In genomic region chr7:101379732-101380131, GRCm38 (mm10) we compare ENCODE assay signal across 10 mouse cellular contexts. TPM values are rescaled to one million over a fixed set of nuclear protein-coding genes. Genes with fewer than 3 reads are reported as not detected.
A peak's percentile ranks its signal among the peaks of the same experiment; 100 is the strongest.
DNase-seq lines count a peak whose midpoint lies in the region; ATAC-seq lines count a peak whose summit lies in the region.
"Had no signal": no experiment of that assay in that cellular context is flagged by ENCODE, and none has a peak within 500 bp of the region (broad histone marks: within the 10 kb centered on the region; RNA-seq: fewer than 3 reads in every experiment).

No protein-coding gene starts in this region.

- no peak for ATAC-seq in forebrain, embryonic 11.5 days (replicated peaks; ENCODE audit: low FRiP score)
- ATAC-seq in heart, embryonic 16.5 days (replicated peaks; ENCODE audit: extremely low read depth, insufficient read depth, low FRiP score), result no peak
- ATAC-seq: Patski had no signal

- H3K4me2 ChIP-seq in forebrain, embryonic 11.5 days (ENCODE audit: low read depth, low read length, severe bottlenecking), result no peak overlapping the region
- H3K4me2 ChIP-seq in heart, embryonic 16.5 days (ENCODE audit: low read depth, low read length), result peak overlapping the region; percentile 71

- no peak overlapping the region for H3K4me3 ChIP-seq in forebrain, embryonic 10.5 days
- no peak overlapping the region for H3K4me3 ChIP-seq in forebrain, embryonic 11.5 days (ENCODE audit: low read depth, low read length)
- no peak overlapping the region for H3K4me3 ChIP-seq in heart, embryonic 16.5 days (ENCODE audit: low read length)

- H3K9ac ChIP-seq in forebrain, embryonic 11.5 days (ENCODE audit: low read length), result no peak overlapping the region
- H3K9ac ChIP-seq in heart, embryonic 16.5 days (ENCODE audit: low read length), result no peak overlapping the region; the same call in none of the 2 replicates

- 68% methylated on average over 2 of the region's 2 CpGs for WGBS in forebrain, embryonic 10.5 days
- 73% methylated on average over 2 of the region's 2 CpGs for WGBS in forebrain, embryonic 11.5 days
- WGBS in heart, embryonic 16.5 days, result 68% methylated on average over 2 of the region's 2 CpGs

- peaks cover 33% of the 10 kb centered on the region for H3K4me1 ChIP-seq in forebrain, embryonic 10.5 days
- H3K4me1 ChIP-seq in forebrain, embryonic 11.5 days (replicated peaks; ENCODE audit: control insufficient read depth, insufficient read depth, low read length), result peaks cover 12% of the 10 kb centered on the region; the same call in 1 of the 2 replicates
- H3K4me1 ChIP-seq in heart, embryonic 16.5 days (ENCODE audit: control insufficient read depth, insufficient read depth, low read length), result peaks cover 30% of the 10 kb centered on the region

- no peak for DNase-seq in forebrain, embryonic 10.5 days (ENCODE audit: extremely low spot score, low spot score)
- DNase-seq in forebrain, embryonic 11.5 days (ENCODE audit: low spot score), result no peak
- peak; percentile 19 for DNase-seq in kidney, postnatal 10 days
- DNase-seq in kidney, adult 9 months, result no peak
- peak; percentile 55 for DNase-seq in lung, postnatal 10 days
- no peak for DNase-seq in frontal cortex, postnatal 14 days (ENCODE audit: low spot score in 2 of 2)
- DNase-seq in adrenal gland, adult 18-20 months (ENCODE audit: low spot score in 2 of 2), result no peak
- DNase-seq: gastrocnemius, postnatal 14 days had no signal

- peak overlapping the region; percentile 68; the same call in 1 of the 2 replicates for H3K27ac ChIP-seq in forebrain, embryonic 10.5 days
- H3K27ac ChIP-seq in forebrain, embryonic 11.5 days (ENCODE audit: low read depth, low read length), result no peak overlapping the region
- H3K27ac ChIP-seq in heart, embryonic 16.5 days (ENCODE audit: low read length), result peak overlapping the region; percentile 37; the same call in 1 of the 2 replicates

- H3K9me3 ChIP-seq in forebrain, embryonic 10.5 days, result no peaks in the 10 kb centered on the region
- no peaks in the 10 kb centered on the region for H3K9me3 ChIP-seq in forebrain, embryonic 11.5 days (ENCODE audit: control insufficient read depth, low read length)
- no peaks in the 10 kb centered on the region for H3K9me3 ChIP-seq in heart, embryonic 16.5 days (replicated peaks; ENCODE audit: control insufficient read depth, low read length)

- no peaks in the 10 kb centered on the region for H3K36me3 ChIP-seq in forebrain, embryonic 10.5 days (replicated peaks)
- H3K36me3 ChIP-seq in forebrain, embryonic 11.5 days (ENCODE audit: control insufficient read depth, insufficient read depth, low read length), result no peaks in the 10 kb centered on the region
- H3K36me3 ChIP-seq in heart, embryonic 16.5 days (ENCODE audit: control insufficient read depth, insufficient read depth), result no peaks in the 10 kb centered on the region

- no peaks in the 10 kb centered on the region for H3K27me3 ChIP-seq in forebrain, embryonic 10.5 days (ENCODE audit: poor library complexity, severe bottlenecking)
- no peaks in the 10 kb centered on the region for H3K27me3 ChIP-seq in forebrain, embryonic 11.5 days (ENCODE audit: control insufficient read depth, insufficient read depth, low read length)
- H3K27me3 ChIP-seq in heart, embryonic 16.5 days (ENCODE audit: control insufficient read depth, insufficient read depth, low read length), result no peaks in the 10 kb centered on the region
- H3K27me3 ChIP-seq: Patski had no signal

RNA-seq across cellular contexts. Expression of gene Gm45837, which starts 31.0 kb away (rescaled TPM):
- not detected in 2 replicates for polyA plus RNA-seq in forebrain, embryonic 10.5 days (2016; fragmentation: Nextera tagmentation; extraction: Ambion mirVana)
- polyA plus RNA-seq in forebrain, embryonic 11.5 days (2014; fragmentation: Nextera tagmentation; extraction: Ambion mirVana), result not detected in 2 replicates
- polyA plus RNA-seq in heart, embryonic 16.5 days (2015; fragmentation: Nextera tagmentation; extraction: Ambion mirVana), result 2.0 and 7.8 TPM in 2 replicates
- 1 to 10 TPM in 1 of 2 experiments, not detected in 1; 3.4 TPM for total RNA-seq in adrenal gland, adult 18-20 months (2021)

RNA-seq across cellular contexts. Expression of gene Arap1, which starts 31.9 kb away (rescaled TPM):
- 11.7 and 12.9 TPM in 2 replicates for polyA plus RNA-seq in forebrain, embryonic 10.5 days (2016; fragmentation: Nextera tagmentation; extraction: Ambion mirVana)
- 10.5 and 14.5 TPM in 2 replicates for polyA plus RNA-seq in forebrain, embryonic 11.5 days (2014; fragmentation: Nextera tagmentation; extraction: Ambion mirVana)
- 32.6 and 35.1 TPM in 2 replicates for polyA plus RNA-seq in heart, embryonic 16.5 days (2015; fragmentation: Nextera tagmentation; extraction: Ambion mirVana)
- 10 to 100 TPM; 24.9 to 39.1 TPM for total RNA-seq in adrenal gland, adult 18-20 months (2021)

RNA-seq across cellular contexts. Expression of gene Pde2a, which starts 41.8 kb away (rescaled TPM):
- 16.2 and 16.3 TPM in 2 replicates for polyA plus RNA-seq in forebrain, embryonic 10.5 days (2016; fragmentation: Nextera tagmentation; extraction: Ambion mirVana)
- 18.6 and 22.7 TPM in 2 replicates for polyA plus RNA-seq in forebrain, embryonic 11.5 days (2014; fragmentation: Nextera tagmentation; extraction: Ambion mirVana)
- polyA plus RNA-seq in heart, embryonic 16.5 days (2015; fragmentation: Nextera tagmentation; extraction: Ambion mirVana), result 12.7 and 21.1 TPM in 2 replicates
- total RNA-seq in adrenal gland, adult 18-20 months (2021), result 100 to 1,000 TPM; 157 to 186 TPM

Comparison
In these comparisons a context has a peak if more than half of its experiments do, and no peak if none do; other contexts are left out.
1. DNase-seq: peak in kidney, postnatal 10 days (single experiment) and lung, postnatal 10 days (single experiment); none in forebrain, embryonic 10.5 days (single experiment), forebrain, embryonic 11.5 days (single experiment), kidney, adult 9 months (single experiment), frontal cortex, postnatal 14 days (0 of 2) and adrenal gland, adult 18-20 months (0 of 2).